Mouse (Mus musculus) spleen, embryonic (tissue): ENCODE data around the gene Aig1.

ENCODE experiments used
- CTCF ChIA-PET: fragments of 350-600 bp; sonication (Branson Sonifier 250); formaldehyde crosslinking; loops from one replicate; lab custom pipeline; 2022; lab: Charles Lee

Gene Aig1

GRCm38 (mm10) chr10:13653326-13653725 lies 215.5 kb downstream of the Aig1 start:
- CTCF ChIA-PET, result no interaction called here

DNA sequence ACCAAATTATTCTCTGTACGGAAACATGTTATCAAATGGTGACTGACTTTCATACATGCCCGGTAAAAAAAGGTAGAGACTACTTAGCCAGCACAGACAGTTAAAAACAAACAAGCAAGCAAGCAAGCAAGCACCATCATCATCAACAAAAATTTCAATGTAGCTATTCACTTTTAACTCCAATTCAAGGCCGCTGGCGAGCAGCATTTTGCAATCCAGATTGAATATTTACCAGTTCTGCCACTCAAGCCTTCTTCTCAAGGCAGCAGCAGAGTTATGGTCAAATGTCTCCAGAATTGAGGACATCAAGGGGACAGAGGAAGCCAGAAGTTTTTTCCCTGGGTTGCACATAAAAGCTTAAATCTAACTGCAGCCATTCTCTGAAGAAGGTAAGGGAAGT lies 216.7 kb downstream of the Aig1 start:
- CTCF ChIA-PET, result no interaction called here

GRCm38 (mm10) chr10:13641750-13642149 lies 227.0 kb downstream of the Aig1 start:
- CTCF ChIA-PET, result no interaction called here

DNA sequence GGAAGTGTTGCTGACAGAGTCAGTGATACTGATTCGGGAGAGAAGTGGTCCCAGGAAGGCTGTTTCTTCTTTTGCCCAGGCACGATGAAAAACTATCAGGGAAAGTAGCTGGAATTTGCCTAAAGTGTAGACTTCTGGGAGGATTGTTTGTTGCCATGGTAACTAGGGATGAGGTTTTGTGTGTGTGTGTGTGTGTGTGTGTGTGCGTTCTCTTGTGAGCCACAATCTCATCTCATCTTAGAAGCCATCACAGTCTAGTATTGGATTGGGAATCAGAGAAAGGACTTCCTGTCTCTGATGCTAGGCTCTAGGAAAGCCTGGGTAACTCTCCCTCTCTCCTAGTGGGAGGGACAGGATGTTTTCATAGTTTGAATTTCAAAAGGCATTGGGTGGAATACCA lies 237.0 kb downstream of the Aig1 start:
- CTCF ChIA-PET, result no interaction called here

- CTCF ChIA-PET, result no interaction called here
Observed at GRCm38 (mm10) chr10:13623735-13624134, 245.0 kb downstream of the Aig1 start.

- CTCF ChIA-PET, result no interaction called here
Observed at GRCm38 (mm10) chr10:13600926-13601325, 267.9 kb downstream of the Aig1 start.

DNA sequence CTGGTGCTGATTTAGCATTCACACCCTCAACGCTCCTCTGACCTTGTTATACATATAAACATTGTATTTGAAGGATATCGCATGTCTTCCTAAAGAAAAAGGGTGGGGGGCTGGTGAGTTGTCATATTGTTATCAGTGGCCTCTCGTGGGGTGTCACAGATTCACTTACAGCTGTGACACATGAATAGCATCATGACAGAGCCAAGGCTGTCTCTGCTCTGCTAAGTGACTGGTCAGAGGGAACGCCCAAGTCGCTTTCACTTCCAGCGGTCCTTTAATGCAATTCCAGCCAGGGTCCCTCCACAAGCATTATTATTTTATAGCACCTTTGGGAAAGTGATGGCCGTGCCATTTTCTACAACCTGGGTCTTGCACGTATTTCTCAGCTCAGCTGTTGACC lies 271.3 kb downstream of the Aig1 start:
- CTCF ChIA-PET, result no interaction called here
